Mouse (Mus musculus) embryonic facial prominence, embryonic 11.5 days (tissue): ENCODE data around the gene Rpl36a. TPM values are rescaled to one million over a fixed set of nuclear protein-coding genes. Genes with fewer than 3 reads are reported as not detected.

Experiments
- ATAC-seq: fragments of 200-750 bp; cut with Nextera tagmentation; replicated peaks from 2 replicates; pipeline ENCODE4 v1.8.0; 2017; ENCODE audit warnings: low read depth; ENCODE audit not compliant: insufficient number of reproducible peaks, low FRiP score, low TSS enrichment
- DNase-seq: peaks from one replicate; pipeline ENCODE4 v3.0.0-alpha.2; 2015; ENCODE audit warnings: low spot score
- H3K27ac ChIP-seq: fragments of 300-500 bp; sonication (generic); replicated peaks from 2 replicates; pipeline ENCODE4 v1.5.1; 2014; ENCODE audit warnings: mild to moderate bottlenecking, low read depth, low read length, control low read depth
- H3K27me3 ChIP-seq: fragments of 300-500 bp; sonication (generic); 2 replicates; pipeline ENCODE4 v1.6.1; 2014; ENCODE audit warnings: mild to moderate bottlenecking, low read length, moderate library complexity, mixed read lengths; ENCODE audit not compliant: control insufficient read depth, insufficient read depth
- H3K36me3 ChIP-seq: fragments of 300-500 bp; sonication (generic); replicated peaks from 2 replicates; pipeline ENCODE4 v1.6.1; 2014; ENCODE audit warnings: low read depth, mild to moderate bottlenecking, low read length, moderate library complexity, mixed read lengths; ENCODE audit not compliant: control insufficient read depth, insufficient read depth
- H3K4me1 ChIP-seq: fragments of 300-500 bp; sonication (generic); 2 replicates; pipeline ENCODE4 v1.6.1; 2014; ENCODE audit warnings: low read length, mixed read lengths; ENCODE audit not compliant: control insufficient read depth, insufficient read depth
- H3K4me2 ChIP-seq: fragments of 300-500 bp; sonication (generic); 2 replicates; pipeline ENCODE4 v1.6.1; 2014; ENCODE audit warnings: low read depth, mild to moderate bottlenecking, control low read depth, low read length, moderate library complexity
- H3K4me3 ChIP-seq: fragments of 300-500 bp; sonication (generic); 2 replicates; pipeline ENCODE4 v1.5.1; 2014; ENCODE audit warnings: low read depth, low read length, control low read depth
- H3K9ac ChIP-seq: fragments of 300-500 bp; sonication (generic); replicated peaks from 2 replicates; pipeline ENCODE4 v1.6.1; 2014; ENCODE audit warnings: mild to moderate bottlenecking, control low read depth, low read length
- H3K9me3 ChIP-seq: fragments of 300-500 bp; sonication (generic); replicated peaks from 2 replicates; pipeline ENCODE4 v1.6.1; 2016; ENCODE audit warnings: mild to moderate bottlenecking, low read length, inconsistent platforms, mixed read lengths; ENCODE audit not compliant: control insufficient read depth
- WGBS: fragments of 180-500 bp; shearing (Covaris S2); extraction: QIAGEN DNeasy Blood & Tissue Kit; methylation state at CpG from one replicate; pipeline ENCODE4 v1.1.7; 2014; 5-methylcytosine and 5-hydroxymethylcytosine counted together
- polyA plus RNA-seq: library from polyadenylated mRNA; unstranded; fragments of >200 nt; fragmentation: Nextera tagmentation; extraction: Ambion mirVana; gene quantifications from 2 replicates; pipeline ENCODE4 v1.2.1, GENCODE M21; 2014

Gene Rpl36a
- polyA plus RNA-seq, 1 experiment from 2014 or later, result 355 TPM

- Histone ChIP-seq H3K4me1 (no peaks in the 10 kb centered on the region), H3K4me3 (no peak overlapping the region), H3K4me2 (no peak overlapping the region), H3K27ac (no peak overlapping the region), H3K9me3 (no peaks in the 10 kb centered on the region), H3K27me3 (no peaks in the 10 kb centered on the region), H3K36me3 (no peaks in the 10 kb centered on the region), H3K9ac (no peak overlapping the region)
- ATAC-seq (no peak), DNase-seq (no peak)
- 85% methylated on average over 4 of the region's 4 CpGs for WGBS
Measured at GRCm38 (mm10) chrX:134553326-134553725, 32.1 kb upstream of the Rpl36a start.

GRCm38 (mm10) chrX:134554425-134554824 lies 31.0 kb upstream of the Rpl36a start:
- Histone ChIP-seq H3K4me3 (no peak overlapping the region), H3K9me3 (no peaks in the 10 kb centered on the region), H3K4me2 (no peak overlapping the region), H3K4me1 (no peaks in the 10 kb centered on the region), H3K27me3 (no peaks in the 10 kb centered on the region), H3K36me3 (no peaks in the 10 kb centered on the region), H3K9ac (no peak overlapping the region), H3K27ac (no peak overlapping the region)
- no peak for ATAC-seq
- 72% methylated on average over 6 of the region's 6 CpGs for WGBS
- no peak for DNase-seq

- no peak overlapping the region for H3K4me3 ChIP-seq
- no peaks in the 10 kb centered on the region for H3K9me3 ChIP-seq
- ATAC-seq (no peak), DNase-seq (no peak)
- H3K4me2 ChIP-seq, result no peak overlapping the region
- no peaks in the 10 kb centered on the region for H3K27me3 ChIP-seq
- no peak overlapping the region for H3K27ac ChIP-seq
- no peaks in the 10 kb centered on the region for H3K36me3 ChIP-seq
- H3K9ac ChIP-seq, result no peak overlapping the region
- 82% methylated on average over 4 of the region's 4 CpGs for WGBS
- no peaks in the 10 kb centered on the region for H3K4me1 ChIP-seq
Measured at GRCm38 (mm10) chrX:134564326-134564725, 21.1 kb upstream of the Rpl36a start.

GRCm38 (mm10) chrX:134566536-134567222 lies 18.8 kb upstream of the Rpl36a start:
- Histone ChIP-seq H3K9ac (no peak overlapping the region), H3K27me3 (no peaks in the 10 kb centered on the region), H3K4me1 (no peaks in the 10 kb centered on the region), H3K27ac (no peak overlapping the region), H3K9me3 (no peaks in the 10 kb centered on the region), H3K36me3 (no peaks in the 10 kb centered on the region), H3K4me3 (no peak overlapping the region), H3K4me2 (no peak overlapping the region)
- no peak for ATAC-seq
- no peak for DNase-seq
- 84% methylated on average over 8 of the region's 8 CpGs for WGBS

- DNase-seq (no peak), ATAC-seq (no peak)
- no peak overlapping the region for H3K4me2 ChIP-seq
- no peak overlapping the region for H3K4me3 ChIP-seq
- H3K36me3 ChIP-seq, result no peaks in the 10 kb centered on the region
- H3K4me1 ChIP-seq, result no peaks in the 10 kb centered on the region
- 86% methylated on average over 4 of the region's 4 CpGs for WGBS
- no peak overlapping the region for H3K9ac ChIP-seq
- no peaks in the 10 kb centered on the region for H3K27me3 ChIP-seq
- H3K9me3 ChIP-seq, result no peaks in the 10 kb centered on the region
- H3K27ac ChIP-seq, result no peak overlapping the region
Measured at GRCm38 (mm10) chrX:134577896-134578295, 7.6 kb upstream of the Rpl36a start.

- no peak for ATAC-seq
- no peak for DNase-seq
- Histone ChIP-seq H3K27me3 (no peaks in the 10 kb centered on the region), H3K9me3 (no peaks in the 10 kb centered on the region), H3K36me3 (no peaks in the 10 kb centered on the region), H3K9ac (no peak overlapping the region), H3K4me1 (no peaks in the 10 kb centered on the region), H3K4me3 (no peak overlapping the region), H3K4me2 (no peak overlapping the region), H3K27ac (no peak overlapping the region)
- WGBS, result 83% methylated on average over 14 of the region's 14 CpGs
Measured at GRCm38 (mm10) chrX:134580528-134581305, 4.7 kb upstream of the Rpl36a start.

- Histone ChIP-seq H3K4me2 (no peak overlapping the region), H3K4me3 (no peak overlapping the region), H3K27ac (no peak overlapping the region), H3K9ac (no peak overlapping the region), H3K27me3 (no peaks in the 10 kb centered on the region), H3K9me3 (no peaks in the 10 kb centered on the region), H3K36me3 (no peaks in the 10 kb centered on the region), H3K4me1 (no peaks in the 10 kb centered on the region)
- no peak for DNase-seq
- ATAC-seq, result no peak
- 88% methylated on average over 11 of the region's 11 CpGs for WGBS
Measured at GRCm38 (mm10) chrX:134582270-134582669, 3.2 kb upstream of the Rpl36a start.

GRCm38 (mm10) chrX:134582888-134583669 lies 2.4 kb upstream of the Rpl36a start, which contains the start of gene Btk:
Gene Btk (minus strand): TSS chrX:134583570.
- no peak for ATAC-seq
- Histone ChIP-seq H3K36me3 (no peaks in the 10 kb centered on the region), H3K9ac (no peak within 1 kb of the TSS), H3K4me2 (no peak within 1 kb of the TSS), H3K27ac (no peak within 1 kb of the TSS), H3K27me3 (no peaks in the 10 kb centered on the region), H3K4me1 (no peaks in the 10 kb centered on the region), H3K4me3 (no peak within 1 kb of the TSS), H3K9me3 (no peaks in the 10 kb centered on the region)
- DNase-seq, result no peak
- 84% methylated on average over 11 of the region's 11 CpGs for WGBS
